Mouse (Mus musculus) intestine, postnatal 0 days (tissue): ENCODE results near the gene Sacs. TPM values are rescaled to one million over a fixed set of nuclear protein-coding genes. Genes with fewer than 3 reads are reported as not detected.

Experiments
- ATAC-seq: fragments of 200-750 bp; cut with Nextera tagmentation; 2 replicates; pipeline ENCODE4 v1.8.0; 2017; ENCODE audit warnings: mild to moderate bottlenecking, moderate TSS enrichment, moderate library complexity
- H3K27ac ChIP-seq: fragments of 300-500 bp; sonication (generic); 2 replicates; pipeline ENCODE4 v1.5.1; 2014; ENCODE audit warnings: mild to moderate bottlenecking, low read depth, low read length, moderate library complexity
- H3K27me3 ChIP-seq: fragments of 300-500 bp; sonication (generic); replicated peaks from 2 replicates; pipeline ENCODE4 v1.6.1; 2014; ENCODE audit warnings: low read length, mixed read lengths; ENCODE audit not compliant: control insufficient read depth, insufficient read depth
- H3K36me3 ChIP-seq: fragments of 300-500 bp; sonication (generic); 2 replicates; pipeline ENCODE4 v1.6.1; 2014; ENCODE audit warnings: mild to moderate bottlenecking, moderate library complexity; ENCODE audit not compliant: control insufficient read depth, insufficient read depth
- H3K4me1 ChIP-seq: fragments of 300-500 bp; sonication (generic); replicated peaks from 2 replicates; pipeline ENCODE4 v1.6.1; 2014; ENCODE audit warnings: antibody characterized with exemption, low read length, mixed read lengths; ENCODE audit not compliant: control insufficient read depth, insufficient read depth
- H3K4me2 ChIP-seq: fragments of 300-500 bp; sonication (generic); replicated peaks from 2 replicates; pipeline ENCODE4 v1.6.1; 2014; ENCODE audit warnings: low read depth, mild to moderate bottlenecking, moderate library complexity
- H3K4me3 ChIP-seq: fragments of 300-500 bp; sonication (generic); 2 replicates; pipeline ENCODE4 v1.5.1; 2014; ENCODE audit warnings: low read depth, low read length
- H3K9ac ChIP-seq: fragments of 300-500 bp; sonication (generic); 2 replicates; pipeline ENCODE4 v1.6.1; 2014; ENCODE audit warnings: mild to moderate bottlenecking, low read depth, low read length
- H3K9me3 ChIP-seq: fragments of 300-500 bp; sonication (generic); 2 replicates; pipeline ENCODE4 v1.6.1; 2016; ENCODE audit warnings: mixed run types; ENCODE audit not compliant: control insufficient read depth
- CTCF ChIP-seq: sonication (generic); IDR thresholded peaks from 2 replicates; pipeline ENCODE4 v1.5.1; 2016; ENCODE audit warnings: low read depth, mild to moderate bottlenecking, control low read depth, antibody characterized with exemption, moderate library complexity
- WGBS: fragments of 180-500 bp; shearing (Covaris S2); extraction: QIAGEN DNeasy Blood & Tissue Kit; methylation state at CpG from one replicate; pipeline ENCODE4 v1.1.7; 2014; 5-methylcytosine and 5-hydroxymethylcytosine counted together
- polyA plus RNA-seq: library from polyadenylated mRNA; unstranded; fragments of >200 nt; fragmentation: Nextera tagmentation; extraction: Ambion mirVana; gene quantifications from 2 replicates; pipeline ENCODE4 v1.2.1, GENCODE M21; 2015

The Sacs gene
- polyA plus RNA-seq, 1 experiment from 2014 or later = 1.0 TPM

DNA sequence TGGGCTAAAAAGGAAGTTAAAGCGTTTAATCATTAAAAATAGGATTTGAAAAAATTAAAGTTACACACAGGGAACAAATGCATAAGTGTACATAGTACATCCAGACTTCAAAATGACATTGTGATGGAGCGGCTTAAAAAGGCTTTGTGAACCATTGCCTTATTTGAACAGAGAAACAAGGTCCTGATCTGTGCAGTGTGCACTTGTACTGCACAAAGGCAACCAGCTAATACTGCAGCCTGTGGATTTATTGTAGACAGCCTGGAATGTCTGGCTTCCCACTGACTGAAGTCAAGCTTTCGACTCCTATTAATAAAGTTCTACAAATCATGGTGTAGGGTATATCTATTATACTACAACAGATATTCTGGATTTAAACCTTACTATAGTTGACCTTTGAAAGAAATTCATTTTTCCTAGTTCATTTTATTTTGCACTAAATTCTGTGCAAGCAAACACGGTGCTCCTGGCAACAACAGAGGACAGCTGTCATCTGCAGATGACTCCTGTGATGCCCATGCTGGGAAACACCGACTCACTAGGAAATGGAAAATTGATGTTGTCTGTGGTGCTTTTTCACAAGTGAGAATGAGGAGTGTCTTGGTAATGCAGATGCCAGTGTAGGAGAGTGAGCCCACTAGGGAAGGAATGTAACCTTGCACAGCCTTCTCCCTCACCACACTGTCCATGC lies 86.3 kb downstream of the Sacs start:
- no peaks in the 10 kb centered on the region for H3K4me1 ChIP-seq
- H3K9ac ChIP-seq = no peak overlapping the region
- H3K4me3 ChIP-seq = no peak overlapping the region
- no peaks in the 10 kb centered on the region for H3K9me3 ChIP-seq
- H3K27ac ChIP-seq = no peak overlapping the region
- H3K27me3 ChIP-seq = no peaks in the 10 kb centered on the region
- 79% methylated on average over 5 of the region's 5 CpGs for WGBS
- no peak overlapping the region for H3K4me2 ChIP-seq
- H3K36me3 ChIP-seq = no peaks in the 10 kb centered on the region
- no peak for TF ChIP-seq CTCF
- no peak for ATAC-seq

DNA sequence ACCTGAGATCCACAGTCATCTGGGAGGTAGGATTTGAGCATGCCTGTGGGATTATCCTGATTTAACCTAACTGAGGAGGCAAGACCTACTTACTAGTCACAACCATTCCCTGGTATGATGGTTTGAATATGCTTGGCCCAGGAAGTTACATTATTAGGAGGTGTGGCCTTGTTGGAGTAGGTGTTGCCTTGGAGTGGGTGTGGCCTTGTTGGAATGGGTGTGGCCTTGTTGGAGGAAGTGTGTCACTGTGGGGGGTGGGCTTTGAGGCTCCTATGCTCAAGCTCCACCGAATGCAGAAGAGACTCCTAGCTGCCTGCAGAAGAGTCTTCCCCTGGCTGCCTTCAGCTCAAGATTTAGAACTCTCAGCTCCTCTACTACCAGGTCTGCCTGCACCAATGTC lies 87.9 kb downstream of the Sacs start:
- Histone ChIP-seq H3K27me3 (no peaks in the 10 kb centered on the region), H3K27ac (no peak overlapping the region), H3K4me2 (no peak overlapping the region), H3K36me3 (no peaks in the 10 kb centered on the region), H3K4me3 (no peak overlapping the region), H3K9ac (no peak overlapping the region), H3K4me1 (no peaks in the 10 kb centered on the region), H3K9me3 (no peaks in the 10 kb centered on the region)
- TF ChIP-seq CTCF = no peak
- no peak for ATAC-seq
- WGBS = 61% methylated on average over 1 of the region's 1 CpGs

DNA sequence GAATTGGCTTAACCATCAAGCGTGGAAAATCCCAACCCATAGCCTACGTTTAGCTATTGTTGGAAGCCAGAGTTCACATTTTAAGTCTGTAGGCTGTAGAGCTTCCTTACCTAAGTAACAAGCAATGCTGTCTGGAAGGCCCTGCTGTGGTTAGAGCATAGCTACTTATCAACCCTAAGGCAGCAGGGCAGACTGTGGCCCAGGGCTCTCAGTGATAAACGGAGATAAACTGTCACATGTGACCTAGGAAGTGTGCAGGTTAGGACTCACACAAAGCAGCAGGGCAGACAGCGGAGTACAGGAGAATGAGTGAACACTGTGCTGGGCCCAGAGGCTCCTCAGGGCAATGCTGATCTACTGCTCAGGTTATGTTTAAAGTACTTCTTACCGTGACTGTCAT lies 91.5 kb downstream of the Sacs start:
- Histone ChIP-seq H3K4me2 (no peak overlapping the region), H3K36me3 (no peaks in the 10 kb centered on the region), H3K9ac (no peak overlapping the region), H3K27ac (no peak overlapping the region), H3K27me3 (no peaks in the 10 kb centered on the region), H3K4me1 (no peaks in the 10 kb centered on the region), H3K9me3 (no peaks in the 10 kb centered on the region), H3K4me3 (no peak overlapping the region)
- WGBS = 67% methylated on average over 5 of the region's 5 CpGs
- ATAC-seq = no peak
- TF ChIP-seq CTCF = no peak

DNA sequence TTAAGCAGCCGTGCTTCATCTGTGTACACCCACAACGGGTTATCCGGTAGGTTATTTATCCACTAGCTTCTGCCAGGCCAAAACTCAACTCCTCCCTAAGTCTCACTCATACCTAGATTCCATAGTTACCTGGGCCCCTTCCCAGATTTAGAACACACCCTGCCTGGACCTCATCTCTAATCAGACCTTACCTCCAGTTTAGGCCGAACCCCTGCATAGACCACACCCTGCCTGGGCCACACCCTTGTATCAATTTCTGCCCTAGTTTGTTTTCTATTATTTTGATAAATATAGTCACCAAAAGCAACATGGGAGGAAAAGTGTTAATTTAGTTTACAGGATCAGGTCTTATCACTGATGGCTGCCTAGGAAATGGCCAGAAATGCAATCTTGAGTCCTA lies 91.9 kb downstream of the Sacs start:
- Histone ChIP-seq H3K27ac (no peak overlapping the region), H3K4me3 (no peak overlapping the region), H3K4me2 (no peak overlapping the region), H3K9ac (no peak overlapping the region), H3K36me3 (no peaks in the 10 kb centered on the region), H3K4me1 (no peaks in the 10 kb centered on the region), H3K27me3 (no peaks in the 10 kb centered on the region), H3K9me3 (no peaks in the 10 kb centered on the region)
- 81% methylated on average over 4 of the region's 4 CpGs for WGBS
- TF ChIP-seq CTCF = no peak
- no peak for ATAC-seq

DNA sequence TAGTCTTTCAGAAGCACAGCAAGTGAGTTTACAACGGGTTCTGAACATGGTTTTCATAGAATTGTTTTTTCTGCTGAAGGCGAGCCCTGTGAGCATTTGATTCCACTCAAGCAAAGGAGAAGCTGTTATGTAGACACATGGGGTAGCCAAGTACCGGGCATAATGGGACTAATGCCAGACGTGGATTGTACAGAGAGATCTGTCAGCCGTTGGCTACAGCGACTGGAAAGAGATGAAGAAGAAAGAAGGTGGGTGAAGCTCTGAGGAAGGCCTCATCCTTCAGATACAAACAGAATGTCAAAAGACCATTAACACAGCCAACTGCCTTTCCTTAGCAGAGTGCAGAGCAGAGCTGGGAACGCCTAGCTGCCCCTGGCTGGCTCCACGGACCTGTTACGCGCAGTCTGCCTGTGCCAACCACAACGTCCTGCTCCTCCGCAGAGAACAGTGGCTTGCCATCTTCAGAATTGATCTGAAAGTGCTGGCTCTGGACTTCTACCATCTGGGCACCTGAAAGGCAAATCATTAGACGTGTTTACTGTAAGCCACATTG lies 93.8 kb downstream of the Sacs start:
- TF ChIP-seq CTCF = no peak
- no peaks in the 10 kb centered on the region for H3K9me3 ChIP-seq
- H3K9ac ChIP-seq = no peak overlapping the region
- 74% methylated on average over 13 of the region's 13 CpGs for WGBS
- H3K4me3 ChIP-seq = no peak overlapping the region
- no peak overlapping the region for H3K27ac ChIP-seq
- H3K27me3 ChIP-seq = no peaks in the 10 kb centered on the region
- H3K4me2 ChIP-seq = no peak overlapping the region
- no peaks in the 10 kb centered on the region for H3K36me3 ChIP-seq
- ATAC-seq = no peak
- H3K4me1 ChIP-seq = no peaks in the 10 kb centered on the region

DNA sequence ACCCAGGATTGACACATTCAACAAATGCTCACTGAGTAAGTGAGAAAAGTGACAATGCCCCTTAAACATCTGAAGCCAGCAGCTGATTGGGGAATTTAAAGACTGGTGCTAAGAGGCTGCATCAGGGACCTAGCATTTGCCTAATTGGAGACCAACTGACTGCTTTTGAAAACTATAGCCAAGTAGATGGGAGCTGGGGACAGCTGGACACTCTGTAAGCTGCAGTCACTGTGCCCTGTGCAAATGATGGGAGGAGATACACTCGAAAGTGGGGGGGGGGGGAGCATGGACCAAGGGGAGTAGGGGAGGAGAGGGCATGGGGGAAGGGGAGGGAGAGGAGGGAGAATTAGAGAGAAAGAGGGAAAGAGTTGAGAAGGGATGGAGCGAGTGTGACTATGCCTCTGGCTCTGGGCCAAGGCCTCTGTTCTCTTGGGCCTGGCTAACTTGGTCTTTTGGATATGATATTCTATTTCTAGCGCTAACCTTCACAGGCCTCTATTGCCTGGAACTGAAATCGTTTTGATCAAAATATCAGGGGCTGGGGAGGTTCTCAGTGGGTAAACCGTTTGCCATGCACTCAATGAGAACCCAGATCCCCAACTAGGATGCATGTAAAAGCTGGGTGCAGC lies 97.7 kb downstream of the Sacs start:
- H3K4me1 ChIP-seq = no peaks in the 10 kb centered on the region
- no peaks in the 10 kb centered on the region for H3K9me3 ChIP-seq
- H3K36me3 ChIP-seq = no peaks in the 10 kb centered on the region
- no peak for ATAC-seq
- H3K9ac ChIP-seq = no peak overlapping the region
- H3K27ac ChIP-seq = no peak overlapping the region
- no peak for TF ChIP-seq CTCF
- H3K4me2 ChIP-seq = no peak overlapping the region
- no peaks in the 10 kb centered on the region for H3K27me3 ChIP-seq
- H3K4me3 ChIP-seq = no peak overlapping the region
- 49% methylated on average over 5 of the region's 5 CpGs for whole genome bisulfite sequencing
